Mouse (Mus musculus): Measurements from ENCODE around the gene Chmp2a. TPM values are rescaled to one million over a fixed set of nuclear protein-coding genes. Genes with fewer than 3 reads are reported as not detected.

Chmp2a gene
- polyA plus RNA-seq, 2 experiments = 151 to 164 TPM

- H3K4me3 ChIP-seq (replicated peaks; ENCODE audit: low read length) = 0 out of 2 replicates have a peak overlapping the region, but pooled peaks have one; percentile 59
- no peaks in the 10 kb centered on the region for H3K9me3 ChIP-seq (ENCODE audit: control insufficient read depth, low read length)
- H3K27ac ChIP-seq (replicated peaks; ENCODE audit: low read depth, low read length) = no peak overlapping the region
- H3K36me3 ChIP-seq (ENCODE audit: control insufficient read depth, insufficient read depth, low read length) = peaks cover 20% of the 10 kb centered on the region
- DNase-seq (ENCODE audit: low spot score) (no peak), ATAC-seq (ENCODE audit: low FRiP score, low read depth) (no peak)
- H3K4me2 ChIP-seq (replicated peaks; ENCODE audit: low read depth, low read length, severe bottlenecking) = peak overlapping the region; percentile 79; the same call in 1 of the 2 replicates
- no peak for TF ChIP-seq POLR2A (IDR thresholded peaks at IDR 0.05; ENCODE audit: borderline replicate concordance, extremely low read depth, insufficient read depth, insufficient read length)
- H3K9ac ChIP-seq (ENCODE audit: low read depth, low read length, severe bottlenecking) = peak overlapping the region; percentile 82
- 88% methylated on average over 1 of the region's 1 CpGs for WGBS
- H3K27me3 ChIP-seq (ENCODE audit: control insufficient read depth, insufficient read depth, low read length) = peaks cover 21% of the 10 kb centered on the region
- H3K4me1 ChIP-seq (ENCODE audit: control insufficient read depth, insufficient read depth, low read length) = peaks cover 24% of the 10 kb centered on the region
Measured at GRCm38 (mm10) chr7:13039181-13039580, 4.6 kb upstream of the Chmp2a start.

- peaks cover 23% of the 10 kb centered on the region for H3K4me1 ChIP-seq (ENCODE audit: control insufficient read depth, insufficient read depth, low read length)
- peak overlapping the region; percentile 82 for H3K9ac ChIP-seq (ENCODE audit: low read depth, low read length, severe bottlenecking)
- no peaks in the 10 kb centered on the region for H3K9me3 ChIP-seq (ENCODE audit: control insufficient read depth, low read length)
- ATAC-seq (ENCODE audit: low FRiP score, low read depth) (no peak), DNase-seq (ENCODE audit: low spot score) (peak; percentile 32)
- no peak for TF ChIP-seq POLR2A (IDR thresholded peaks at IDR 0.05; ENCODE audit: borderline replicate concordance, extremely low read depth, insufficient read depth, insufficient read length)
- 21% methylated on average over 15 of the region's 15 CpGs for WGBS
- peaks cover 16% of the 10 kb centered on the region for H3K27me3 ChIP-seq (ENCODE audit: control insufficient read depth, insufficient read depth, low read length)
- H3K4me2 ChIP-seq (replicated peaks; ENCODE audit: low read depth, low read length, severe bottlenecking) = peak overlapping the region; percentile 79
- H3K27ac ChIP-seq (replicated peaks; ENCODE audit: low read depth, low read length) = peak overlapping the region; percentile 98
- H3K36me3 ChIP-seq (ENCODE audit: control insufficient read depth, insufficient read depth, low read length) = peaks cover 20% of the 10 kb centered on the region
- peak overlapping the region; percentile 59 for H3K4me3 ChIP-seq (replicated peaks; ENCODE audit: low read length)
Measured at GRCm38 (mm10) chr7:13038621-13039169, 4.1 kb upstream of the Chmp2a start.

GRCm38 (mm10) chr7:13037901-13038555 is 3.4 kb upstream of the Chmp2a start, which contains the start of gene Ube2m:
Gene Ube2m, minus strand, starts transcription at chr7:13038275.
- peak; percentile 96 for TF ChIP-seq POLR2A (IDR thresholded peaks at IDR 0.05; ENCODE audit: borderline replicate concordance, extremely low read depth, insufficient read depth, insufficient read length)
- Histone ChIP-seq H3K9me3 (ENCODE audit: control insufficient read depth, low read length) (no peaks in the 10 kb centered on the region), H3K4me2 (replicated peaks; ENCODE audit: low read depth, low read length, severe bottlenecking) (peak within 1 kb of the TSS; percentile 90), H3K36me3 (ENCODE audit: control insufficient read depth, insufficient read depth, low read length) (peaks cover 26% of the 10 kb centered on the region), H3K4me3 (replicated peaks; ENCODE audit: low read length) (peak within 1 kb of the TSS; percentile 59), H3K27ac (replicated peaks; ENCODE audit: low read depth, low read length) (peak within 1 kb of the TSS; percentile 98), H3K27me3 (ENCODE audit: control insufficient read depth, insufficient read depth, low read length) (peaks cover 9% of the 10 kb centered on the region), H3K4me1 (ENCODE audit: control insufficient read depth, insufficient read depth, low read length) (peaks cover 19% of the 10 kb centered on the region), H3K9ac (ENCODE audit: low read depth, low read length, severe bottlenecking) (peak within 1 kb of the TSS; percentile 82)
- DNase-seq (ENCODE audit: low spot score) (peak; percentile 98), ATAC-seq (ENCODE audit: low FRiP score, low read depth) (peak; percentile 90)
- WGBS = under 1% methylated on average over 40 of the region's 65 CpGs

- Histone ChIP-seq H3K27ac (replicated peaks; ENCODE audit: low read depth, low read length) (peak overlapping the region; percentile 98), H3K36me3 (ENCODE audit: control insufficient read depth, insufficient read depth, low read length) (peaks cover 32% of the 10 kb centered on the region), H3K9me3 (ENCODE audit: control insufficient read depth, low read length) (no peaks in the 10 kb centered on the region), H3K4me2 (replicated peaks; ENCODE audit: low read depth, low read length, severe bottlenecking) (peak overlapping the region; percentile 90), H3K4me1 (ENCODE audit: control insufficient read depth, insufficient read depth, low read length) (peaks cover 19% of the 10 kb centered on the region), H3K27me3 (ENCODE audit: control insufficient read depth, insufficient read depth, low read length) (peaks cover 3% of the 10 kb centered on the region; the same call in 1 of the 2 replicates), H3K4me3 (replicated peaks; ENCODE audit: low read length) (peak overlapping the region; percentile 59), H3K9ac (ENCODE audit: low read depth, low read length, severe bottlenecking) (peak overlapping the region; percentile 82)
- no peak for TF ChIP-seq POLR2A (IDR thresholded peaks at IDR 0.05; ENCODE audit: borderline replicate concordance, extremely low read depth, insufficient read depth, insufficient read length)
- peak; percentile 43 for DNase-seq (ENCODE audit: low spot score)
- no peak for ATAC-seq (ENCODE audit: low FRiP score, low read depth)
- WGBS = under 1% methylated on average over 32 of the region's 33 CpGs
Measured at GRCm38 (mm10) chr7:13037366-13037765, 2.8 kb upstream of the Chmp2a start.

- Histone ChIP-seq H3K4me2 (replicated peaks; ENCODE audit: low read depth, low read length, severe bottlenecking) (peak overlapping the region; percentile 90), H3K4me1 (ENCODE audit: control insufficient read depth, insufficient read depth, low read length) (peaks cover 19% of the 10 kb centered on the region), H3K9me3 (ENCODE audit: control insufficient read depth, low read length) (no peaks in the 10 kb centered on the region), H3K27ac (replicated peaks; ENCODE audit: low read depth, low read length) (0 out of 2 replicates have a peak overlapping the region, but pooled peaks have one; percentile 4), H3K27me3 (ENCODE audit: control insufficient read depth, insufficient read depth, low read length) (no peaks in the 10 kb centered on the region), H3K36me3 (ENCODE audit: control insufficient read depth, insufficient read depth, low read length) (peaks cover 38% of the 10 kb centered on the region), H3K9ac (ENCODE audit: low read depth, low read length, severe bottlenecking) (peak overlapping the region; percentile 82), H3K4me3 (replicated peaks; ENCODE audit: low read length) (peak overlapping the region; percentile 59)
- ATAC-seq (ENCODE audit: low FRiP score, low read depth) (no peak), DNase-seq (ENCODE audit: low spot score) (no peak)
- TF ChIP-seq POLR2A (IDR thresholded peaks at IDR 0.05; ENCODE audit: borderline replicate concordance, extremely low read depth, insufficient read depth, insufficient read length) = no peak
- 48% methylated on average over 4 of the region's 4 CpGs for WGBS
Measured at GRCm38 (mm10) chr7:13036806-13037205, 2.2 kb upstream of the Chmp2a start.

Data from limb, embryonic 14.5 days (tissue).